Mouse (Mus musculus) cerebellum, adult 2 months (tissue): ENCODE results near the gene Gm4869.

Experiments used
- CTCF ChIP-seq: fragments of 200-500 bp; IDR thresholded peaks from 2 replicates; pipeline ENCODE4 v1.5.1; 2011; ENCODE audit warnings: low read depth, mild to moderate bottlenecking, control low read depth, low read length, moderate library complexity, borderline replicate concordance; ENCODE audit not compliant: insufficient read depth
- POLR2A ChIP-seq: fragments of 200-500 bp; IDR thresholded peaks from 2 replicates; pipeline ENCODE4 v1.6.1; 2011; ENCODE audit warnings: low read length, control low read depth, borderline replicate concordance; ENCODE audit not compliant: insufficient read depth

DNA sequence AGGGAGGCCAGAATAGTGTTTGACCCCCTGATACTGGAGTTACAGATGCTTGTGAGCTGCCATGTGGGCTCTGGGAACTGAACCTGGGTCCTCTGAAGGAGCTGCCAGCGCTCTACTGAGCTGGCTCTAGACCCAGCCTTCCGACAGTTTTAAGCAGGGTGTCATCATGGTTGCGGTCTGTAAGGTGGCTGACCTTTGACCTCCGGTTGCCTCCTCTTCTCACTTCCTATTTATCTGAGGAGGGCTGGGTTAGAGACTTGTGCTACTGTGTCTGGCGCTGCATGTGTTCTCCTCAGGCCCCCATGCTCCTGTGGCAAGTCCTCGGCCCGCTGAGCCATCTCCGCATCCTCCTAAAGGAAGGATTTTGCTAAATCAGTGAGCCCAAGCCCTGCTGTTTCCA is 68.5 kb downstream of the Gm4869 start:
- TF ChIP-seq POLR2A = no peak
- no peak for TF ChIP-seq CTCF
